Mouse (Mus musculus): ENCODE measurements around the gene Lrp1. TPM values are rescaled to one million over a fixed set of nuclear protein-coding genes. Genes with fewer than 3 reads are reported as not detected.

Lrp1 gene
- polyA plus RNA-seq, 1 experiment from 2014 or later = 92.1 TPM

Other genes with a start within 250 kb of the Lrp1 start
- 29.8 and 31.5 TPM in 2 replicates for gene R3hdm2, start 240.8 kb downstream of the Lrp1 start, polyA plus RNA-seq (2014; fragmentation: Nextera tagmentation; extraction: Ambion mirVana)
- gene Stac3, start 119.5 kb downstream of the Lrp1 start, polyA plus RNA-seq (2014; fragmentation: Nextera tagmentation; extraction: Ambion mirVana) = 0.32 TPM in 1 of 2 replicates, not detected in the other
- 25.9 and 28.5 TPM in 2 replicates for gene Ndufa4l2, start 106.2 kb downstream of the Lrp1 start, polyA plus RNA-seq (2014; fragmentation: Nextera tagmentation; extraction: Ambion mirVana)
- 132 and 142 TPM in 2 replicates for gene Shmt2, start 98.7 kb downstream of the Lrp1 start, polyA plus RNA-seq (2014; fragmentation: Nextera tagmentation; extraction: Ambion mirVana)
- gene Nxph4, start 86.6 kb downstream of the Lrp1 start, polyA plus RNA-seq (2014; fragmentation: Nextera tagmentation; extraction: Ambion mirVana) = 4.0 and 5.5 TPM in 2 replicates
- gene Stat6, start 21.8 kb upstream of the Lrp1 start, polyA plus RNA-seq (2014; fragmentation: Nextera tagmentation; extraction: Ambion mirVana) = 28.5 and 29.4 TPM in 2 replicates
- gene Nemp1, start 45.8 kb upstream of the Lrp1 start, polyA plus RNA-seq (2014; fragmentation: Nextera tagmentation; extraction: Ambion mirVana) = 8.8 and 8.9 TPM in 2 replicates
- gene Nab2, start 47.4 kb upstream of the Lrp1 start, polyA plus RNA-seq (2014; fragmentation: Nextera tagmentation; extraction: Ambion mirVana) = 7.4 and 7.5 TPM in 2 replicates
- gene Myo1a, start 84.0 kb upstream of the Lrp1 start, polyA plus RNA-seq (2014; fragmentation: Nextera tagmentation; extraction: Ambion mirVana) = 11.5 and 15.3 TPM in 2 replicates
- 5.3 and 8.3 TPM in 2 replicates for gene Tac2, start 103.3 kb upstream of the Lrp1 start, polyA plus RNA-seq (2014; fragmentation: Nextera tagmentation; extraction: Ambion mirVana)
- 3.9 and 4.1 TPM in 2 replicates for gene Zbtb39, start 118.4 kb upstream of the Lrp1 start, polyA plus RNA-seq (2014; fragmentation: Nextera tagmentation; extraction: Ambion mirVana)
- gene Gpr182, start 130.6 kb upstream of the Lrp1 start, polyA plus RNA-seq (2014; fragmentation: Nextera tagmentation; extraction: Ambion mirVana) = 0.39 and 0.43 TPM in 2 replicates
- gene Rdh1, start 138.6 kb upstream of the Lrp1 start, polyA plus RNA-seq (2014; fragmentation: Nextera tagmentation; extraction: Ambion mirVana) = 0.07 TPM in 1 of 2 replicates, not detected in the other
- not detected in 2 replicates for gene Rdh16f1, start 138.6 kb upstream of the Lrp1 start, polyA plus RNA-seq (2014; fragmentation: Nextera tagmentation; extraction: Ambion mirVana)
- gene Rdh9, start 155.2 kb upstream of the Lrp1 start, polyA plus RNA-seq (2014; fragmentation: Nextera tagmentation; extraction: Ambion mirVana) = 0.07 TPM in 1 of 2 replicates, not detected in the other
- gene Rdh16, start 180.0 kb upstream of the Lrp1 start, polyA plus RNA-seq (2014; fragmentation: Nextera tagmentation; extraction: Ambion mirVana) = not detected in 2 replicates
- gene Rdh19, start 228.8 kb upstream of the Lrp1 start, polyA plus RNA-seq (2014; fragmentation: Nextera tagmentation; extraction: Ambion mirVana) = not detected in 2 replicates
- 0.14 TPM in 1 of 2 replicates, not detected in the other for gene Rdh16f2, start 245.3 kb upstream of the Lrp1 start, polyA plus RNA-seq (2014; fragmentation: Nextera tagmentation; extraction: Ambion mirVana)

Data from intestine, embryonic 14.5 days (tissue).